Mouse (Mus musculus) heart, adult 2 months (tissue): ENCODE measurements around the gene Cyp2c69.
"Not testable (repeated sequence)": the region's sequence is repeated elsewhere in the genome, so short reads cannot be mapped to it uniquely, and the experiment has no call there.

Experiments
- CTCF ChIP-seq: fragments of 200-600 bp; IDR thresholded peaks from 2 replicates; pipeline ENCODE4 v1.8.1; 2022; ENCODE audit warnings: antibody characterized with exemption, mild to moderate bottlenecking, moderate library complexity
- POLR2A ChIP-seq: fragments of 200-500 bp; IDR thresholded peaks from 2 replicates; pipeline ENCODE4 v1.6.1; 2011; ENCODE audit warnings: mild to moderate bottlenecking, low read depth, low read length, control low read depth; ENCODE audit not compliant: insufficient read depth

- TF ChIP-seq CTCF, POLR2A: not testable (repeated sequence)
Observed at GRCm38 (mm10) chr19:39816400-39816799, 70.2 kb downstream of the Cyp2c69 start.
